Mouse (Mus musculus) cortical plate, adult 2 months (tissue): ENCODE results near the gene Gm44790.

ENCODE experiments used
- CTCF ChIP-seq: fragments of 200-500 bp; IDR thresholded peaks from 2 replicates; pipeline ENCODE4 v1.5.1; 2011; ENCODE audit warnings: mild to moderate bottlenecking, control low read depth, low read length; ENCODE audit not compliant: insufficient read depth; ENCODE audit errors: extremely low read depth
- POLR2A ChIP-seq: fragments of 200-500 bp; IDR thresholded peaks from 2 replicates; pipeline ENCODE4 v1.6.1; 2011; ENCODE audit warnings: mild to moderate bottlenecking, low read length, control low read depth; ENCODE audit not compliant: insufficient read depth; ENCODE audit errors: extremely low read depth

- TF ChIP-seq CTCF (no peak), POLR2A (no peak)
Measured at GRCm38 (mm10) chr6:86431531-86431930, 5.1 kb downstream of the Gm44790 start.
